Mouse (Mus musculus): ENCODE data around the gene Ddo. TPM values are rescaled to one million over a fixed set of nuclear protein-coding genes. Genes with fewer than 3 reads are reported as not detected.
A peak's percentile ranks its signal among the peaks of the same experiment; 100 is the strongest.

The Ddo gene
- total RNA-seq, 2 experiments from 2014 or later: 13.6 to 15.0 TPM

GRCm38 (mm10) chr10:40649634-40650033, 19.8 kb downstream of the Ddo start:
- no peak for DNase-seq (ENCODE audit: extremely low spot score in 1 of 2, low spot score in 1 of 2)

DNA sequence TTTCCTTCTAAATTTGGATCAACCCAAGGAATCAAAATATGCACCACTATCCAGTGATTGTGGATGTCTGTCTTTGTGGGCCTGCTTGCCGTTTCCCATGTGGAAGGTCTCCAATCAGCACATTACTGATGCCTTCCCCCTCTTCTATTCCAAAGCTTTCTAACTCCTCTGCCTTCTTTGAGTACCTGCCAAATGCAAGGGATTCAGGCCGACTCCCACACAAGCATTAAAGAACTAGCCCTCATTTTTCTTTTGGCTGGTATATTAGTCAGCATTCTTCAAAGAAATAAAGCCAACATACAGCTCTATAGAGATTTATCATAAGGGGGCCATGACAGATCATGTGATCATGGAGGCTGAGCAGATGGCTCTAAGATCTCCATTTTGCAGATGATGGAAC, 21.9 kb downstream of the Ddo start:
- DNase-seq (ENCODE audit: extremely low spot score in 1 of 2, low spot score in 1 of 2): no peak

GRCm38 (mm10) chr10:40665270-40665669, 35.5 kb downstream of the Ddo start:
- DNase-seq (ENCODE audit: extremely low spot score in 1 of 2, low spot score in 1 of 2): no peak

- DNase-seq (ENCODE audit: extremely low spot score in 1 of 2, low spot score in 1 of 2): no peak
Measured at GRCm38 (mm10) chr10:40666943-40667342, 37.1 kb downstream of the Ddo start.

GRCm38 (mm10) chr10:40668640-40669039, 38.8 kb downstream of the Ddo start:
- DNase-seq (ENCODE audit: extremely low spot score in 1 of 2, low spot score in 1 of 2): no peak

DNA sequence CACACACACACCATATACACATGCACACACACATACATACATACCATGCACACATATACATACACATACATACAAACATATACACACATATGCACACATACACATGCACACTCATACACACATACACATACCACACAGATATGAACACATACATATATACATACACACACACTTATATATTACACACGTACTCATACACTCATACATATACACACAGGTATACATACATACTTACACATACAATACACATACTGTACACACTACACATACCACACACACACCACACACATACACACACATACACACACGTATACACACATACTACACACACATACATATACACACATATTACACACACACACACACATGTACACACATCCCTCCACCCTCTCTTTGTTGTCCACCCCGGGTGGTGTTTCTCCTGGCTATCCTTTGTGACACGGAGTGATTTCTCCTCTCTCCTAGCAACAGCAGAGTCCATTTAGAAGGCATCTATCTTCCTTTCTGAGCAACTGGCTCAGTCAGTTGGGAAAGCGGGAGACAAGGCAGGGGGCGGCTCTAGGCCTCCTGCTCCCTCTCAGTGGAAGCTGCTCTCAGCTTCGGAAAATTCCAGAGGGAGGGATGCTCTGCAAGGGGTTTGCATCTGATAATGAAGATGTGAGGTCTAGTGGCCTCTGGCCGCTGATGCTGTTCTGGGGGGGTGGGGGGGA, 42.9 kb downstream of the Ddo start:
- DNase-seq (ENCODE audit: extremely low spot score in 1 of 2, low spot score in 1 of 2): no peak

DNA sequence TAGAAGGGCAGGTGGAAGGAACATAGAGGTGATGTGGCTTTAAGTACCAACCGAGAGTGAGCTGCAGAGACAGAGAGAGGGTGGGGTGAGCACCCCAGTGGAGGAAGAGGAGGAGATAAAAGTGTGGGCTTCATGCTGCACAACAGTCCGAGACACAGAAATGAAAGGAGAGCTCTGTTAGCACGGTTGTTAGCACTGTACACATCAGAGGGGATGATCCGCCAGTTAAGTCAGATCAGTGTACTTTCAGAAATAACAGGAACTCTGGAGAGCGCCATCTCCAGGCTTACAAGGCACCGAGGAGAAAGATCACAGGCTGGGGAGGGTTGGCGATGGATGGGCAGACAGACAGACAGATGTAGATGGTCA, 43.5 kb downstream of the Ddo start:
- DNase-seq (ENCODE audit: extremely low spot score in 1 of 2, low spot score in 1 of 2): no peak

DNA sequence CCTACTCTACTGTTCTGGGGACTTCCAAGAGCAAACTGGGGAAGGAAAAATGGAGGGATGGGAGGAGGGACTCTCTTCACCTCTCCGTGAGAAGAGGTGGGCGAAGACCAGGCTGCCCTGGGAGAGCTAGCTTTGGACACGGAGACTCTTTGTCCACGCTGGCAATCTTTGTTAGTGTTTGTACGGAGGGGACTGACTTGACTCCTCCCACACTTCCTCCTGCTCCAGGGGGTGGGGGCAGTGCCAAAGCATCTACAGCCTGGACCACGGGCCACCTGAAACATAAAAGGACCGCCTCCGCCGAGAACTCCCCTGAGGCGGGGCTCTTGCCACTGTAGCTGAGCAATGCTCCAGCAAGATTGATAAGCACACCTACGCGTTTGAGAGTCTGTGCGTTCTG, 44.3 kb downstream of the Ddo start:
- no peak for DNase-seq (ENCODE audit: extremely low spot score in 1 of 2, low spot score in 1 of 2)

DNA sequence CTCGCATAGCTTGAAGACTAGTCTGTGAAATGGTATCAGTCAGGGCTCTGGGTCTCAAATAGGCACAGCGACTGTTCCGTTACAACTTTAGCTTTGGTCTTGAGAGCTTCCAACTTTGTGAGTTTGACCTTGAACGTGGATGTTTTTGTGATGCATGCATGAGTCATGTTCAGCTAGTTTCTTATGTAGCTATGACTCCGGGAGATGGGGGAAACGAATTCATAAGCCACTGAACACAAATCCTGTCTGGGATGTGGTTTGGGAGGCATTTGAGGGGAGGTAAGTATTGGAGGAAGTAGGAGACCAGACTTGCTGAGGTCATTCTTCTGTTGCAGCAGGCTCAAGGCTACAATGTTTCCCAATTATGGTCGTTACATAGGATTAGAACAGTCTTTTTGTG, 46.1 kb downstream of the Ddo start:
- no peak for DNase-seq (ENCODE audit: extremely low spot score in 1 of 2, low spot score in 1 of 2)

DNA sequence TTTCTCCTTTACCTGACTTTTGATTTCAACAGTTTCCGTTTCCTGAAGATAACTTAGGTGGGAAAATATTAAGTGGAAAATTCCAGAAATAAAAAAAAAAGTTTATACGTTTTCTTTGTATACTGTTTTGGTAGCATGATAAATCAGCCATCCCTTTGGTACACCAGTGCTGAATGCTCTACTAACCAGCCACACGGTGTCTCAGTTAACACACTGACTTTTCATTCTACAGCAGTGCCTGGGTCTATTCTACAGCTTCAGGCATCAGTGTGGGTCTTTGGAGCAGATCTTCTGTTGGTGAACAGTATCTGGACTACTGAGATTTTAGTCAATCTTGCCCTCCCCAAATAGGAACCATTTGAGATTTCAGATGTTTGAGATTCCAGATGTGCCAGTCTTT, 48.7 kb downstream of the Ddo start:
- no peak for DNase-seq (ENCODE audit: extremely low spot score in 1 of 2, low spot score in 1 of 2)

GRCm38 (mm10) chr10:40682470-40682869, 52.7 kb downstream of the Ddo start:
- DNase-seq (ENCODE audit: extremely low spot score in 1 of 2, low spot score in 1 of 2): no peak

DNA sequence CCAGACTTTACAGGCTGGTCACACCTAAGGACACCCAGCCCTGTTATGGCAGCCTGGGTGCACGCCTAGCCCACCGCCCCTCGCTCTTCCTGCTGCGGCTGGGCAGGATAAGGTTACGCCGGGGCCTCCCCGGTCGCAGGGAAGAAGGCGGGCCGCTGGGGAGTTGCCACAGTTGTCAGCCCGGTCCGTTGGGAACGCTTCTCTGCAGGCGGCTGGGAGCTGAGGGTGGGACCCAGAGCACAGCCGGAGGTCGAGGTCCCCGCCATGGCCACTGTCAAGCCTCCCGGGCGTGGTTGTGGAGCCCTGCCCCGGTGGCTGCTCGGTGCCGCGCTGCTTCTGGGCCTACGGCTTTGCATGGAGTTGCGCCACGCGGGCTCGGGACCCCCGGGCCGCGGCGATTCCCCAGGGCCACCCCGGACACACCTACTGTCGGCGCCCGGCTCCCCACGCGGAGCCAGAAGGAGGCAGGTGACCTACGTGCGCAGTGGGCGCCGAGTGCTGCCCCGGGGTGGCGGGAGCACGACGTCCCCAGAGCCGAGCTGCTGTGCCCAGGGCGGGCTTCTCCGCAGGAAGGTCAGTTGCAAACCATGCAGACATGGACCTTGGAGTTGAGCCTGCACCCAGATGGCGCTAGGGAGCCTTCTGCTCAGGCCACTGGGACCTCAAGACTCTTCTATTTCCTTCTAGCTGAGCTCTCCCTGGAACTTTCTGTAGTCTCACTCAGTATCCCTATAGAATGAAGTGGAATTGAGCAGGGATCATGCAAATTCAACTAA, 53.5 kb downstream of the Ddo start, which contains the start of gene Mettl24:
Gene Mettl24 (plus strand): TSS at position 191 of the 776 bp plus-strand sequence.
- peak; percentile 50 to 56 for DNase-seq (ENCODE audit: extremely low spot score in 1 of 2, low spot score in 1 of 2)

- DNase-seq (ENCODE audit: extremely low spot score in 1 of 2, low spot score in 1 of 2): no peak
Measured at GRCm38 (mm10) chr10:40683868-40684253, 54.0 kb downstream of the Ddo start.

DNA sequence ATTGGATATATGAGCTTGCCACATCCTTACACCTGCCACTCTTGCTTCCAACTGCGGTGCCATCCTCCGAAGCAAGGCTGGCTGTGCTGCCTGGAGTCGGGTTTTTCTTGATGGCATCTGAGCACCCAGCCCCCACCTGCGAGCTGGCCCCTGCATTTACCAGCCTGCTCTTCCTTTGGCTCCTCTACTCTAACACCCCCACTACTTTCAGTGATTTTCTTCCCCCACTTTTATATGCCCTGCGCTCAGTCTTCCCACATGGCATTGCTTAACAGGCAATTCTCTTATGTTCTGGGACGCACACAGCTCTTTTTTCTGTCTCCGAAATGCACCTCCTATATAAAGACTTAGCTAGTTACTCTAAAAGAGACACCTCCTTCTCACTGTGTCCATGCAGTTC, 54.5 kb downstream of the Ddo start:
- no peak for DNase-seq (ENCODE audit: extremely low spot score in 1 of 2, low spot score in 1 of 2)

- no peak for DNase-seq (ENCODE audit: extremely low spot score in 1 of 2, low spot score in 1 of 2)
Measured at GRCm38 (mm10) chr10:40685641-40686040, 55.8 kb downstream of the Ddo start.

DNA sequence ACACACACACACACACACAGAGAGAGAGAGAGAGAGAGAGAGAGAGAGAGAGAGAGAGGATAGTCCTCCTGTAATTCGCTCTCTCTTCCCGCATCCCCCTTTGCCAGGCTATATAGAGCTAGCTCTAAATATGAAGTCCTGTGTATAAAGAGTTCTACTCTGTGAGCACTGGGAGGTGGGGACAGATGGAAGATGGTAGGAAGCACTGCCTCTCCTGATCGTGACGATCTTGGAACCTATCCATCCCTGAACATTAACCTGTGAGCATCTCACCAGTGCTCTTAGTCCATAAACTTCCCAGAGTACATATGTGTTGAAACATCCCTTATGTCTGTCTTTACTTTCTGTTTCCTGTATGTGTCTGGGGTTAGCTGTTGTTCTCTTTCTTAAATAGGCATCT, 57.2 kb downstream of the Ddo start:
- DNase-seq (ENCODE audit: extremely low spot score in 1 of 2, low spot score in 1 of 2): no peak

- DNase-seq (ENCODE audit: extremely low spot score in 1 of 2, low spot score in 1 of 2): no peak
Measured at GRCm38 (mm10) chr10:40687407-40687806, 57.6 kb downstream of the Ddo start.

DNA sequence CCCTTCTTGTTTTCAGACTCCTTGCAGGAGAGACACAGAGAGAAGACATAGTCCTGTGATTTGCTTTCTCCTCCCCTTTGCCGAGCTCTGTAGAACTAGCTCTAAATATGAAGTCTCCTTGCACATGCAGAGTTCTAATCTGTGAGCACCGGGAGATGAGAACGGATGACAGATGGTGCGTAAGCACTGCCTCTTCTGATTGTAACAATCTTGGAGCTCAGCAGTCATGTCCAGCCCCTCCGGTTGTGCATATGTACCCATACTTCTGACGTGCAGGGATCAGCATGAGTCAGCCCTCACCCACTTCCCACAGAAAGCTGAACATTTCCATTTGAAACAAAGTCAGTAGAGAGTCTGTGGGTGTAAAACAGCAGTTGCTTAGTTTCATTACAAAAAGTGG, 58.5 kb downstream of the Ddo start:
- no peak for DNase-seq (ENCODE audit: extremely low spot score in 1 of 2, low spot score in 1 of 2)

DNA sequence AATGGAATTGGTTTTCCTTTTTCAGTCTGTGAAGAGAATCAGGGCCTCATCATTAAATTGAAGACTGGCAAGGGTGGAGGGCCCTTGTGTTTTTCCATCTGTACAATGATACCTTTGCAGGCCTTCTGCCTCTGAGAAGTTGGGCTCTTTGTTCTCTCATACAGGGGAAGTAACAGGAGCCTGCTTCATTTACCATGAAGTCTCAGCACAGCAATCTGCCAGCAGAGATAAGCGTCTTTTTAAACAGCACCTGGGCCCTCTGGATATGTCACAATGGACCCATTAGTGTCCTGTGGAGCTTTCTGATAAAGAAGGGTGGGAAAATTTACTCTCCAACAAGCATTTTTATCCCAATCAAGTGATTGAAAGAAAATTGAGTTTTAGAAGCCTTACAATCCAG, 59.1 kb downstream of the Ddo start:
- DNase-seq (ENCODE audit: extremely low spot score in 1 of 2, low spot score in 1 of 2): no peak

GRCm38 (mm10) chr10:40698652-40699051, 68.8 kb downstream of the Ddo start:
- no peak for DNase-seq (ENCODE audit: extremely low spot score in 1 of 2, low spot score in 1 of 2)

- DNase-seq (ENCODE audit: extremely low spot score in 1 of 2, low spot score in 1 of 2): no peak
Measured at GRCm38 (mm10) chr10:40711127-40711526, 81.3 kb downstream of the Ddo start.

GRCm38 (mm10) chr10:40713018-40713608, 83.3 kb downstream of the Ddo start:
- DNase-seq (ENCODE audit: extremely low spot score in 1 of 2, low spot score in 1 of 2): peak in 1 of 2 experiments; percentile 4

Data from layer of hippocampus, postnatal 25 days (tissue).